Mouse (Mus musculus): ENCODE results near the gene Rpl23. TPM values are rescaled to one million over a fixed set of nuclear protein-coding genes. Genes with fewer than 3 reads are reported as not detected.

The Rpl23 gene
- polyA plus RNA-seq, 2 experiments: 484 to 502 TPM

GRCm38 (mm10) chr11:97816176-97816575 is 33.9 kb upstream of the Rpl23 start:
- no peaks in the 10 kb centered on the region for H3K36me3 ChIP-seq (replicated peaks; ENCODE audit: control insufficient read depth, insufficient read depth, low read depth)
- no peak overlapping the region for H3K27ac ChIP-seq
- no peak overlapping the region for H3K4me2 ChIP-seq (ENCODE audit: low read depth)
- H3K9me3 ChIP-seq (ENCODE audit: control insufficient read depth, low read length): no peaks in the 10 kb centered on the region
- no peak overlapping the region for H3K9ac ChIP-seq (replicated peaks)
- TF ChIP-seq EP300 (IDR thresholded peaks at IDR 0.05; ENCODE audit: low read depth) (no peak), CTCF (IDR thresholded peaks at IDR 0.05; ENCODE audit: low read depth) (no peak)
- 76% methylated on average over 5 of the region's 5 CpGs for WGBS (ENCODE audit: insufficient replicate concordance)
- peaks cover 11 to 28% of the 10 kb centered on the region in 2 experiments for H3K4me1 ChIP-seq (replicated peaks; ENCODE audit: control insufficient read depth in 2 of 2, insufficient read depth in 2 of 2, low read length in 1 of 2)
- no peaks in the 10 kb centered on the region for H3K27me3 ChIP-seq (ENCODE audit: control insufficient read depth, insufficient read depth, low read length)
- ATAC-seq (ENCODE audit: insufficient read depth) (no peak), DNase-seq (ENCODE audit: low read depth in 3 of 3, low spot score in 3 of 3) (no peak)
- no peak overlapping the region for H3K4me3 ChIP-seq (ENCODE audit: insufficient read depth in 1 of 2, low read depth in 2 of 2, low read length in 2 of 2)

GRCm38 (mm10) chr11:97815736-97816135 is 33.5 kb upstream of the Rpl23 start:
- Histone ChIP-seq H3K36me3 (replicated peaks; ENCODE audit: control insufficient read depth, insufficient read depth, low read depth) (no peaks in the 10 kb centered on the region), H3K4me1 (replicated peaks; ENCODE audit: control insufficient read depth in 2 of 2, insufficient read depth in 2 of 2, low read length in 1 of 2) (peaks cover 11 to 30% of the 10 kb centered on the region in 2 experiments), H3K27ac (no peak overlapping the region), H3K4me2 (ENCODE audit: low read depth) (no peak overlapping the region), H3K9me3 (ENCODE audit: control insufficient read depth, low read length) (no peaks in the 10 kb centered on the region), H3K4me3 (ENCODE audit: insufficient read depth in 1 of 2, low read depth in 2 of 2, low read length in 2 of 2) (no peak overlapping the region), H3K27me3 (ENCODE audit: control insufficient read depth, insufficient read depth, low read length) (no peaks in the 10 kb centered on the region), H3K9ac (replicated peaks) (no peak overlapping the region)
- 76% methylated on average over 11 of the region's 11 CpGs for WGBS (ENCODE audit: insufficient replicate concordance)
- no peak for TF ChIP-seq CTCF (IDR thresholded peaks at IDR 0.05; ENCODE audit: low read depth)
- no peak for TF ChIP-seq EP300 (IDR thresholded peaks at IDR 0.05; ENCODE audit: low read depth)
- ATAC-seq (ENCODE audit: insufficient read depth) (no peak), DNase-seq (ENCODE audit: low read depth in 3 of 3, low spot score in 3 of 3) (no peak)

GRCm38 (mm10) chr11:97813746-97814515 is 31.7 kb upstream of the Rpl23 start:
- no peak for ATAC-seq (ENCODE audit: insufficient read depth)
- H3K27me3 ChIP-seq (ENCODE audit: control insufficient read depth, insufficient read depth, low read length): no peaks in the 10 kb centered on the region
- no peak overlapping the region for H3K4me3 ChIP-seq (ENCODE audit: insufficient read depth in 1 of 2, low read depth in 2 of 2, low read length in 2 of 2)
- no peaks in the 10 kb centered on the region for H3K36me3 ChIP-seq (replicated peaks; ENCODE audit: control insufficient read depth, insufficient read depth, low read depth)
- no peak overlapping the region for H3K4me2 ChIP-seq (ENCODE audit: low read depth)
- TF ChIP-seq EP300 (IDR thresholded peaks at IDR 0.05; ENCODE audit: low read depth): no peak
- no peak for TF ChIP-seq CTCF (IDR thresholded peaks at IDR 0.05; ENCODE audit: low read depth)
- no peaks in the 10 kb centered on the region for H3K9me3 ChIP-seq (ENCODE audit: control insufficient read depth, low read length)
- no peak overlapping the region for H3K27ac ChIP-seq
- no peak overlapping the region for H3K9ac ChIP-seq (replicated peaks)
- DNase-seq (ENCODE audit: low read depth in 3 of 3, low spot score in 3 of 3): no peak
- WGBS (ENCODE audit: insufficient replicate concordance): 69% methylated on average over 17 of the region's 17 CpGs
- peaks cover 15 to 34% of the 10 kb centered on the region in 2 experiments for H3K4me1 ChIP-seq (replicated peaks; ENCODE audit: control insufficient read depth in 2 of 2, insufficient read depth in 2 of 2, low read length in 1 of 2)

- Histone ChIP-seq H3K27me3 (ENCODE audit: control insufficient read depth, insufficient read depth, low read length) (no peaks in the 10 kb centered on the region), H3K4me1 (replicated peaks; ENCODE audit: control insufficient read depth in 2 of 2, insufficient read depth in 2 of 2, low read length in 1 of 2) (peaks cover 11 to 32% of the 10 kb centered on the region in 2 experiments), H3K9me3 (ENCODE audit: control insufficient read depth, low read length) (no peaks in the 10 kb centered on the region), H3K4me3 (ENCODE audit: insufficient read depth in 1 of 2, low read depth in 2 of 2, low read length in 2 of 2) (no peak overlapping the region), H3K36me3 (replicated peaks; ENCODE audit: control insufficient read depth, insufficient read depth, low read depth) (no peaks in the 10 kb centered on the region), H3K4me2 (ENCODE audit: low read depth) (no peak overlapping the region), H3K27ac (no peak overlapping the region), H3K9ac (replicated peaks) (no peak overlapping the region)
- no peak for TF ChIP-seq CTCF (IDR thresholded peaks at IDR 0.05; ENCODE audit: low read depth)
- TF ChIP-seq EP300 (IDR thresholded peaks at IDR 0.05; ENCODE audit: low read depth): no peak
- DNase-seq (ENCODE audit: low read depth in 3 of 3, low spot score in 3 of 3) (no peak), ATAC-seq (ENCODE audit: insufficient read depth) (no peak)
- WGBS (ENCODE audit: insufficient replicate concordance): 53% methylated on average over 7 of the region's 7 CpGs
Measured at GRCm38 (mm10) chr11:97813085-97813484, 30.8 kb upstream of the Rpl23 start.

- no peaks in the 10 kb centered on the region for H3K27me3 ChIP-seq (ENCODE audit: control insufficient read depth, insufficient read depth, low read length)
- no peaks in the 10 kb centered on the region for H3K36me3 ChIP-seq (replicated peaks; ENCODE audit: control insufficient read depth, insufficient read depth, low read depth)
- DNase-seq (ENCODE audit: low read depth in 3 of 3, low spot score in 3 of 3) (no peak), ATAC-seq (ENCODE audit: insufficient read depth) (no peak)
- H3K9ac ChIP-seq (replicated peaks): no peak overlapping the region
- no peak for TF ChIP-seq EP300 (IDR thresholded peaks at IDR 0.05; ENCODE audit: low read depth)
- TF ChIP-seq CTCF (IDR thresholded peaks at IDR 0.05; ENCODE audit: low read depth): no peak
- H3K4me1 ChIP-seq (replicated peaks; ENCODE audit: control insufficient read depth in 2 of 2, insufficient read depth in 2 of 2, low read length in 1 of 2): peaks cover 6 to 31% of the 10 kb centered on the region in 2 experiments
- H3K4me3 ChIP-seq (ENCODE audit: insufficient read depth in 1 of 2, low read depth in 2 of 2, low read length in 2 of 2): no peak overlapping the region
- WGBS (ENCODE audit: insufficient replicate concordance): 47% methylated on average over 3 of the region's 3 CpGs
- H3K27ac ChIP-seq: no peak overlapping the region
- no peaks in the 10 kb centered on the region for H3K9me3 ChIP-seq (ENCODE audit: control insufficient read depth, low read length)
- H3K4me2 ChIP-seq (ENCODE audit: low read depth): no peak overlapping the region
Measured at GRCm38 (mm10) chr11:97812491-97812921, 30.3 kb upstream of the Rpl23 start.

All from liver, embryonic 14.5 days (tissue).